Mouse (Mus musculus): Measurements from ENCODE around the gene Atg4d.
"Not testable (repeated sequence)": the region's sequence is repeated elsewhere in the genome, so short reads cannot be mapped to it uniquely, and the experiment has no call there.

Gene Atg4d

DNA sequence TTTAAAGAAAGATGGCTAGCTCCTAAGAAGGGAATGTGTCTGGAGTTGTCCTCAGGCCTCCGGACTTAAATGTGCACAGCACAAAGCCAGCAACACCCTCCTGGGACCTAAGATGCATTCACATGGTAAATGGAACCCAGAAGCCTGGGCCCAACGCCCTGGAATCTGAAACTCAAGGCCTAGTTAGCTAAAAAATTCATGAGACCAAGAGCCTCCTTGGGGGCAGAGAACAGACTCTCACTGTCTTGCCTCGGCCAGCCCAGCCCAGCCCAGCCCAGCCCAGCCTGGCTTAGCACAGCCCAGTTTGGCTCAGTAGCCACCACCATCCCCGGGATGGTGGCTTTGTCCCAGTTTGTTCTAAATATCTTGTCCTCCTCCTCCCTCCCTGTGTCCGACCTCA, 50.3 kb downstream of the Atg4d start:
- DNase-seq, result no peak

DNA sequence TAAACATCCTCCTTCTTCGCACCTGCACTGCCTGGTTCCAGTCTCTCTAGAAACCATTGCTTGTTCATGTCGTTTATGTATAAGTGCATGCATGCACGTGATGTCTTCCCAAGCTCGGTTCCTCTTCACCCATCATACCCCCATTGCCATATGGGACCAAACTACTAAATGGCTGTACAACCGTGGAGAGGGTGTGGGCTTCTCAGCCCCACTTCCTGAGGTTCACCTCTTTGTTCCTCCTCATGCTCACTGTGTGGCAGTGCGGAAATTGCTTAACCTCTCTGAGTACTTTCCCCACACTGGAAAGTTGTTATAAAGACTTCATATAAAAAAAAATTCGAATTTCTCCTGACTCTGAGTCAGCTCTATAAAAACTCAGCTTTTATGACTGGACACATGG, 51.6 kb downstream of the Atg4d start:
- DNase-seq, result no peak

DNA sequence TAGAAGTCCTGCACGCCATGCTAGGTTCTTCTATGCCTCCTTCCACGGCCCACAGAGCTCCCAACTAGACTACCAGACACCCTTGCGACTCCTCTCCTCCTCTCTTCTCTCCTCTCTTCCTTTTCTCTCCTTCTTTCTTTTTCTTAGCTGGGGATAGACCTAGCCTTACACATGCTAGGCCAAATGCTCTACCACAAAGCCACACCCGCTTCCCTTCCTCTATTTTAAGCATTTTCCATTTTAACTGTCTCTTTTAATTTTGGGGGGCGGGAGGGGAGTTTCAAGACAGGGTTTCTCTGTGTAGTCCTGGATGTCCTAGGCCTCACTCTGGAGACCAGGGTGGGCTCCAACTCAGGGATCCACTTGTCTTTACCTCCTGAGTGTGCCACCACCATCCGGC, 53.7 kb downstream of the Atg4d start:
- DNase-seq, result no peak

DNA sequence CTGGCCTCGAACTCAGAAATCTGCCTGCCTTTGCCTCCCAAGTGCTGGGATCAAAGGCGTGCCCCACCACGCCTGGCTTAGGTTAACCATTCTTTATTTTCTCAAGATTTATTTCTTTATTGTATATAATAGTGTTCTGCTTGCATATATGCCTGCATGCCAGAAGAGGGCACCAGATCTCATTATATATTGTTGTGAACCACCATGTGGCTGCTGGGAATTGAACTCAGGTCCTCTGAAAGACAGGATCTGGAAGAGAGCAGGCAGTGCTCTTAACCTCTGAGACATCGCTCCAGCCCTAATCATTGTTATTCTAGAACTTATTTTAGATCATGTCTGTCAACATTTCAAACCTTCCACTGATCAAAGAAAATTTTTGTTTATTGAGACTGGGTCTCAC, 54.4 kb downstream of the Atg4d start:
- DNase-seq, result no peak

DNA sequence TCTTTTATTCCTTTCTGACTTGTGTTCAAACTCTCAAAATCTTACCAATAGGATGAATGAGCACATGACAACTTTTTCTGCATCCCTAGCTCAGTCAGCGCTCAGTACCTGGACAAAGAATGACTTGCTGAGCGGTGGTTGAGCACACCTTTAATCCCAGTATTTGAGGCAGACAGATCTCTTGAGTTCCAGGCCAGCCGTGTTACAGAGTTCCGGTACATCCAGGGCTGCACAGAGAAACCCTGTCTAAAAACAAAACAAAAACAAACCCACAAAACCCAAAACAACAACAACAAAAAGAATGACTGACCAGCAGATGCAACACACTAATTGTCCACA, 55.2 kb downstream of the Atg4d start:
- no peak for DNase-seq

DNA sequence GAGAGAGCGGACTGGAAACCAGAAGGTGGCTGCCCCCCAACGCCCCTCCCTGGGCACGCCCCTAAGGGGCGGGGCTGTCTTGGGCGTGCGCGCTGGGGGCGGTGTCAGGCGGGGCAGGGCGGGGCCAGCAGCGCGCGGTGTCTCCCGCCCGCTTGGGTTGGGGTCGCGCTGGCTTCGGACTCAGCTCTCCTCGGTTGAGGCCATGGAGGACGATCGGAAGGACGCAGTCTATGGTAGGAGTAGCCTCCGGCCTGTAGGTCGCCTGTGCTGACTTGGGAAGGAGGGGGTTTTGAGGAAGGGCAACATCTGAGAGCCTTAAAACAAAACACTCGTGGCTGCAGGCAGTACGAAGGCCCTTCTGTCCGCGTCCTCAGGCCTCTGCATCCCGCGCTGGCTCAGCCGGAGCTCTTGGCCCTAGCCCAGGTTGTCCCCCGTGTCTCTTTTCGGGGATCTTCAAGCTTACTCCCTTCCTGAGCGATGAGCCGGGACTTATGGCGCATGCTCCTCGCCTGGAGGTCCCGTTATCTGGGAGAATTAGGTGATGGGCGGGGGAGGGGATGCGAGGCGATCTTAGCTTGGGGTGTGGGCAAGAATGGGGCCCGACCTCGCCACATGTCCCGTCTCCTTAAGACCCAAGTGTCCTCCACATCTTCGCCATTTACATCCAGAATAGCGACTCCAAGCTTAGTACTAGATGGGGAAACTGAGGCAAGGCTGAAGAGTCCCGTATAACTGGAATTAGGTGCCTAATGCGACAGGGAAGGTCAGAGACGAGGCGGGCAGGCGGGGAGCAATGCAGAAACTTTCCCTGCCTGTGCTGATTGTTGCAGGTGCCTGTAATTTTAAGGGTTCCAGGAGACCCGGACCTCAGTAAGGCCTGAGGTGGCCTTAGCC, 55.8 kb downstream of the Atg4d start, which contains the start of gene Slc44a2:
Gene Slc44a2, plus strand, starts transcription at position 80 of the 894 bp plus-strand sequence.
- DNase-seq, result peak; percentile 87 to 93

DNA sequence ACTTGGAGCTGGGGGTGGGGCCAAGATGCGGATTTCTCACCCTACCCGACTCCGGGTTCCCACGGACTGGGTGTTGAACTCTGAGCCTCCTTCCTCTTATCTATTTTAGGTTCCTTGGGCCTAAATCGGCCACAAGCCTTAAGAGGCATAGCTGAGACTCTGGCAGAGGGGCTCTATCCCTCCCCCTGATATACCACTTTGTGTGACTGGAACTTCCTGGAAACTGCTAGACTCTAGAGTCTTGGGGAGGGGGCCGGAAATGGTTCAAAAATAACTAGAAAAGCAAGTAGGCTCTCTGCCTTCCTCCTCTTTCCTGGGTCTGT, 56.4 kb downstream of the Atg4d start:
- DNase-seq, result peak in 1 of 2 experiments; percentile 31

DNA sequence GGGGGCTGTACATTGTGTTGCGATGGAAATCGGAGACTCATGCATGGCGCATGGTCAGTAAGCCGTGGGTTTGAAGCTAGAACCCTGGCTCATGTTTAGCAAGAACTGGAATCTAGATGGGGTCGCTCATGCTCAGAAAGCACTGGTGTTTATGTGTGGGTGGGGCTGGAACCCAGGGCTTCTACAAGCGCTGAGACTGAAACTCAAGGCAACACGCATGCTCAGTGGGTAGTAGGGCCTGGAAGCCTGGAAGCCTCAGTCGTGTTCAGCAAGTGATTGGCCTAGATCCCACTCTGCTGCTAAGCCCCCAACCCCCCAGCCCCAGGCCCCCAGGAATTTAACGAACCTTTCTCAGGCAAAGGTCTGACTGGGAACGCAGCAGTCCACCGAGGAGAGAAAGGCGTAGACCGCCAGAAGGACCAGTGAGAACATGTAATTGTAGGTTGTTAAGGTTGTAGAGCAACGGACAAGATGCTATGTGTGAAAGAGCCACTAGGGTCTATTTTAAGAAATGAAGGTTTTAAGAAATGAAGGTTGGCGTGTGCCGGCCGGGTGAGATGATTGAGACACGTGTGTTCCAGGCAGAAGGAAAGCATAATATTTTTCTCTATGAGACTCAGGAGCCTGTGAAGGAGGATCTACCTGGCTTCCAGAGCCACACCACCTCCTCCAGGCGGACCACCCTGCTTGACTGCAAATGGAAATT, 57.3 kb downstream of the Atg4d start:
- DNase-seq, result peak in 1 of 2 experiments; percentile 40

DNA sequence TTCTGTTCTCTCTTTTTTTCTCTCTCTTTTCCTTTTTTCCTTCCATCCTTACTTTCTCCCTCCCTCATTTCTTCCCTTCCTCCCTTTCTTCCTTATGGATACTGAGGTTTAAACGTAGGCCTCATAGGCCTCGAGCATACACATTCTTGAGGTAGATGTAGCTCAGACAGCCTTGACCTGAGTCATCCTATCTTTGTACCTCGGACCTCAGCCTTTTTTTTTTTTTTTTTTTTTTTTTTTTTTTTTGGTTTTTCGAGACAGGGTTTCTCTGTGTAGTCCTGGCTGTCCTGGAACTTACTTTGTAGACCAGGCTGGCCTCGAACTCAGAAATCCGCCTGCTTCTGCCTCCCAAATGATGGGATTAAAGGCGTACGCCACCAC, 57.8 kb downstream of the Atg4d start:
- DNase-seq, result not testable (repeated sequence)

DNA sequence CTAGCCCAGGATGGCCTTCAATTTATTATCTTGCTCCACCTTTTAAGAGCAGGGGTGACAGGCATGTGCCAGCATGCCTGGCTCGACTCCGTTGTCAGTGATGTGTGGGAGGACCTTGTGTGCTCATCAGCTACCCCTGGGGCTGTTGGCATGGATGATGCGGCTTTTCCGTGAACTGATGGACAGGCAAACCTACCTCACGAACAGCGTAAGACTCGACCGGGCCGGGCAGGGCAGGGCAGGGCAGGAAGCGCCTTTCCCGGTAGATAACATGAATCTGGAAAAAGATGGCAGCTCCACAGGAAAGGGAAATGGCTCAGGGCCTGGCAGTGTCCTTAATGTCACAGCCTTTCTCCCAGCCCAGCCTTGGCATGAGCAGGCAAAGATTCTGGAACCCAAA, 59.2 kb downstream of the Atg4d start:
- peak; percentile 45 to 48 for DNase-seq
